Mouse (Mus musculus) bone marrow, adult 2 months (tissue): ENCODE results near the gene Lsm12.

ENCODE experiments used
- CTCF ChIP-seq: fragments of 200-500 bp; IDR thresholded peaks from 2 replicates; pipeline ENCODE4 v1.5.1; 2011; ENCODE audit warnings: low read length, control low read depth; ENCODE audit not compliant: control insufficient read depth, insufficient read depth
- POLR2A ChIP-seq: fragments of 200-500 bp; IDR thresholded peaks from 2 replicates; pipeline ENCODE4 v1.6.1; 2011; ENCODE audit warnings: low read depth, mild to moderate bottlenecking, control low read depth, low read length, borderline replicate concordance; ENCODE audit not compliant: control insufficient read depth

- TF ChIP-seq CTCF, result no peak
- no peak for TF ChIP-seq POLR2A
Observed at GRCm38 (mm10) chr11:102210185-102210584, 25.1 kb upstream of the Lsm12 start.
